Mouse (Mus musculus): Measurements from ENCODE around the gene Rrp36. TPM values are rescaled to one million over a fixed set of nuclear protein-coding genes. Genes with fewer than 3 reads are reported as not detected.

Rrp36 gene
- total and polyA plus RNA-seq, 2 experiments from 2014 or later = 31.1 to 52.1 TPM

- Histone ChIP-seq H3K4me1 (ENCODE audit: insufficient read depth) (peaks cover 16% of the 10 kb centered on the region; the same call in 1 of the 2 replicates), H3K27me3 (ENCODE audit: insufficient read depth, low read length) (no peaks in the 10 kb centered on the region), H3K27ac (ENCODE audit: low read depth, low read length) (no peak overlapping the region), H3K9me3 (ENCODE audit: low read length) (no peaks in the 10 kb centered on the region), H3K4me3 (ENCODE audit: low read depth, low read length) (no peak overlapping the region), H3K4me2 (ENCODE audit: low read depth) (0 out of 2 replicates have a peak overlapping the region, but pooled peaks have one; percentile 8), H3K36me3 (ENCODE audit: insufficient read depth) (peaks cover 48% of the 10 kb centered on the region), H3K9ac (peak overlapping the region; percentile 69; the same call in 1 of the 2 replicates)
- ATAC-seq (no peak), DNase-seq (no peak)
- TF ChIP-seq CTCF (IDR thresholded peaks at IDR 0.05; ENCODE audit: low read depth) = no peak
- WGBS = 75% methylated on average over 9 of the region's 9 CpGs
These were observed 4.8 kb upstream of the Rrp36 start for GRCm38 (mm10) chr17:46678911-46679310.

GRCm38 (mm10) chr17:46678416-46678815, 4.3 kb upstream of the Rrp36 start, which contains the start of gene Mea1:
Gene Mea1 (plus strand): TSS chr17:46678793.
- H3K27me3 ChIP-seq (ENCODE audit: insufficient read depth, low read length) = no peaks in the 10 kb centered on the region
- peak within 1 kb of the TSS; percentile 82 for H3K4me3 ChIP-seq (ENCODE audit: low read depth, low read length)
- H3K4me2 ChIP-seq (ENCODE audit: low read depth) = peak within 1 kb of the TSS; percentile 64
- DNase-seq (no peak), ATAC-seq (no peak)
- TF ChIP-seq CTCF (IDR thresholded peaks at IDR 0.05; ENCODE audit: low read depth) = no peak
- H3K4me1 ChIP-seq (ENCODE audit: insufficient read depth) = peaks cover 18% of the 10 kb centered on the region
- H3K36me3 ChIP-seq (ENCODE audit: insufficient read depth) = peaks cover 43% of the 10 kb centered on the region
- peak within 1 kb of the TSS; percentile 69 for H3K9ac ChIP-seq
- 83% methylated on average over 9 of the region's 9 CpGs for WGBS
- H3K9me3 ChIP-seq (ENCODE audit: low read length) = no peaks in the 10 kb centered on the region
- H3K27ac ChIP-seq (ENCODE audit: low read depth, low read length) = no peak within 1 kb of the TSS

GRCm38 (mm10) chr17:46674530-46675283, 555 bp upstream of the Rrp36 start:
- DNase-seq = no peak
- WGBS = 18% methylated on average over 15 of the region's 15 CpGs
- Histone ChIP-seq H3K36me3 (ENCODE audit: insufficient read depth) (peaks cover 50% of the 10 kb centered on the region), H3K4me2 (ENCODE audit: low read depth) (peak overlapping the region; percentile 85), H3K9me3 (ENCODE audit: low read length) (no peaks in the 10 kb centered on the region), H3K27ac (ENCODE audit: low read depth, low read length) (peak overlapping the region; percentile 69), H3K4me3 (ENCODE audit: low read depth, low read length) (peak overlapping the region; percentile 76; the same call in 1 of the 2 replicates), H3K27me3 (ENCODE audit: insufficient read depth, low read length) (no peaks in the 10 kb centered on the region), H3K9ac (peak overlapping the region; percentile 34; the same call in 1 of the 2 replicates), H3K4me1 (ENCODE audit: insufficient read depth) (peaks cover 13% of the 10 kb centered on the region)
- TF ChIP-seq CTCF (IDR thresholded peaks at IDR 0.05; ENCODE audit: low read depth) = no peak
- peak; percentile 26 for ATAC-seq

DNA sequence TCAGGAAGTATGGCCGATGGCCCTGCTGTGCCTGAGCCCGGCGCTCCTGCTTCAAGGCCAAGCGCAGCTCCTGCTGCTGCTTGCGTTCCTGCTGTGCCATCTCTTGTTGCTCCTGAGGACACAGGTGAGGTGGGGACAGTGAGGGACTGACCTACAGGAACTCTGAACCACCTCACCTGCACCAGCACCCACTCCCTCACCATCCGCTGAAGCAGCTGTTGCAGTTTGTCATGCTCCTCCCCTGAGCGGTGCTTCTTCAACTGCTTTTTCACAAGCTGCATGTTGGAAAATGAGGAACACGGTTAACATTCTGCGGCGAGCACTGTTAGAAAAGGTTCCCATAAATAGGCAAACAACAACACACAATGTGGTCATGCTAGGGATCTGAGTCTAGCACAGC, 4.2 kb downstream of the Rrp36 start:
- Histone ChIP-seq H3K27ac (ENCODE audit: low read depth, low read length) (no peak overlapping the region), H3K4me2 (ENCODE audit: low read depth) (no peak overlapping the region), H3K9me3 (ENCODE audit: low read length) (no peaks in the 10 kb centered on the region), H3K36me3 (ENCODE audit: insufficient read depth) (peaks cover 44% of the 10 kb centered on the region), H3K9ac (no peak overlapping the region), H3K4me3 (ENCODE audit: low read depth, low read length) (no peak overlapping the region), H3K27me3 (ENCODE audit: insufficient read depth, low read length) (no peaks in the 10 kb centered on the region), H3K4me1 (ENCODE audit: insufficient read depth) (peaks cover 4% of the 10 kb centered on the region; the same call in 1 of the 2 replicates)
- ATAC-seq (no peak), DNase-seq (no peak)
- WGBS = 97% methylated on average over 10 of the region's 10 CpGs
- TF ChIP-seq CTCF (IDR thresholded peaks at IDR 0.05; ENCODE audit: low read depth) = no peak

DNA sequence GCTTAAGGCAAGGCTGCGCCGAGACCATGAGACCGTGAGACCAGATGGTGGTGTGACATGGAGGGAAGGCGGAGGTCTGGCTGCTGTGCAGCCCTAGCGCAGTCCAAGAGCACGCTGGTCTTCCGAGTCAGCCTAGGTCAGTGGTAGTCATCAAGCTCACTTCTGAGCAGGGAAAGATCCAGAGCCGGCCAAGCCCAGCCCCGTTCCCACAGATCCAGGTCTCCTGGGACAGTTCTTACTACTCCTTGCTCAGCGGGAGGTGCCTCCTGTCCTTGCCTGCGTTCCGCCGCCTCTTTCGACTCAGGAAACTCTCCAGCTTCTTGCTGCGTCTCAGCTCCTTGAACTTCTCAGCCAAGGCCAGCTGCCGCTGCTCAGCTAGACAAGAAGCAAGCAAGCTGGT, 6.4 kb downstream of the Rrp36 start:
- DNase-seq (no peak), ATAC-seq (0 out of 2 replicates have a peak, but pooled peaks have one; percentile 20)
- no peaks in the 10 kb centered on the region for H3K4me1 ChIP-seq (ENCODE audit: insufficient read depth)
- H3K9me3 ChIP-seq (ENCODE audit: low read length) = no peaks in the 10 kb centered on the region
- 93% methylated on average over 16 of the region's 16 CpGs for WGBS
- H3K9ac ChIP-seq = no peak overlapping the region
- no peak overlapping the region for H3K4me2 ChIP-seq (ENCODE audit: low read depth)
- H3K4me3 ChIP-seq (ENCODE audit: low read depth, low read length) = no peak overlapping the region
- H3K27ac ChIP-seq (ENCODE audit: low read depth, low read length) = no peak overlapping the region
- no peaks in the 10 kb centered on the region for H3K27me3 ChIP-seq (ENCODE audit: insufficient read depth, low read length)
- TF ChIP-seq CTCF (IDR thresholded peaks at IDR 0.05; ENCODE audit: low read depth) = no peak
- peaks cover 62% of the 10 kb centered on the region for H3K36me3 ChIP-seq (ENCODE audit: insufficient read depth)

DNA sequence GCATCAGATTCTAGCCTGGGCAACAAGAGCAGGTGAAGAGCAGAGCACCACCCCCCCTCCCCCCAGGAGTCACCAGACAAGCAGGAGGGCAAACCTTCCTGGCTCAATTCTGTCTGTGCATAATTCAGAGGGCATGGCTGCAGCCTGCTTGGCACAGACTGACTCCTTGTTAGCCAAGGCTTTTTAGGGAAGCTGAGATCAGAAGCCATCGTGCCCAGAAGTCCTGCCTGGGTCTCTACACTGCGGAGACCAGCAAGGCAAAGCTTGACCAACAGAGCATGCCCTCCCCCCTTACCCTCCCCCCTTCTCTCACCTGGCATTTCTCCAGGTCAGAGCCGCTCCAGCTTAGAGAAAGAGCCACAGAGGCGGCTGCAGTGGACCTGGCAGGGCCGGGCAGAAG, 11.4 kb downstream of the Rrp36 start:
- Histone ChIP-seq H3K27me3 (ENCODE audit: insufficient read depth, low read length) (no peaks in the 10 kb centered on the region), H3K9ac (no peak overlapping the region), H3K27ac (ENCODE audit: low read depth, low read length) (no peak overlapping the region), H3K36me3 (ENCODE audit: insufficient read depth) (peaks cover 80% of the 10 kb centered on the region), H3K4me3 (ENCODE audit: low read depth, low read length) (no peak overlapping the region), H3K9me3 (ENCODE audit: low read length) (no peaks in the 10 kb centered on the region), H3K4me2 (ENCODE audit: low read depth) (no peak overlapping the region), H3K4me1 (ENCODE audit: insufficient read depth) (no peaks in the 10 kb centered on the region)
- no peak for TF ChIP-seq CTCF (IDR thresholded peaks at IDR 0.05; ENCODE audit: low read depth)
- DNase-seq (no peak), ATAC-seq (no peak)
- 72% methylated on average over 5 of the region's 5 CpGs for WGBS

DNA sequence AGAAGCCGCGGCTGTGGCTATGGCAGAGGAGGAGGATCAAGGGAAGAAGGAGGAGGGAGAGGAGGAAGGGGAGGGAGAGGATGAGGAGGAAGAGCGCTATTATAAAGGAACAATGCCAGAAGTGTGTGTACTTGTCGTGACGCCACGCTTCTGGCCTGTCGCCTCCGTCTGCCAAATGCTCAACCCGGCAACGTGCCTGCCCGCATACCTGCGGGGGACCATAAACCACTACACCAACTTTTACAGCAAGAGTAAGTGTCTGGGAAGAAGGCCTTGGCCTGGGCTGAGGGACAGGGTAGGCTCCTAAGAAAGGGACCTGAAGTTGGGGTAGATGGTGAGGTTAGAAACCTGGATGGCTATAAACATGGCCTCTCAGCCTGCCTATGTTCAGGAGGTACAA, 12.2 kb downstream of the Rrp36 start:
- no peak overlapping the region for H3K27ac ChIP-seq (ENCODE audit: low read depth, low read length)
- no peak overlapping the region for H3K9ac ChIP-seq
- TF ChIP-seq CTCF (IDR thresholded peaks at IDR 0.05; ENCODE audit: low read depth) = no peak
- no peaks in the 10 kb centered on the region for H3K27me3 ChIP-seq (ENCODE audit: insufficient read depth, low read length)
- H3K4me3 ChIP-seq (ENCODE audit: low read depth, low read length) = no peak overlapping the region
- H3K4me2 ChIP-seq (ENCODE audit: low read depth) = no peak overlapping the region
- ATAC-seq (no peak), DNase-seq (no peak)
- H3K4me1 ChIP-seq (ENCODE audit: insufficient read depth) = no peaks in the 10 kb centered on the region
- H3K9me3 ChIP-seq (ENCODE audit: low read length) = no peaks in the 10 kb centered on the region
- H3K36me3 ChIP-seq (ENCODE audit: insufficient read depth) = peaks cover 83% of the 10 kb centered on the region
- WGBS = 89% methylated on average over 12 of the region's 12 CpGs
